Mouse (Mus musculus): ENCODE results near the gene Fgd2. TPM values are rescaled to one million over a fixed set of nuclear protein-coding genes. Genes with fewer than 3 reads are reported as not detected.

Fgd2 gene
- total RNA-seq, 2 experiments from 2014 or later = 3.5 to 4.5 TPM

DNA sequence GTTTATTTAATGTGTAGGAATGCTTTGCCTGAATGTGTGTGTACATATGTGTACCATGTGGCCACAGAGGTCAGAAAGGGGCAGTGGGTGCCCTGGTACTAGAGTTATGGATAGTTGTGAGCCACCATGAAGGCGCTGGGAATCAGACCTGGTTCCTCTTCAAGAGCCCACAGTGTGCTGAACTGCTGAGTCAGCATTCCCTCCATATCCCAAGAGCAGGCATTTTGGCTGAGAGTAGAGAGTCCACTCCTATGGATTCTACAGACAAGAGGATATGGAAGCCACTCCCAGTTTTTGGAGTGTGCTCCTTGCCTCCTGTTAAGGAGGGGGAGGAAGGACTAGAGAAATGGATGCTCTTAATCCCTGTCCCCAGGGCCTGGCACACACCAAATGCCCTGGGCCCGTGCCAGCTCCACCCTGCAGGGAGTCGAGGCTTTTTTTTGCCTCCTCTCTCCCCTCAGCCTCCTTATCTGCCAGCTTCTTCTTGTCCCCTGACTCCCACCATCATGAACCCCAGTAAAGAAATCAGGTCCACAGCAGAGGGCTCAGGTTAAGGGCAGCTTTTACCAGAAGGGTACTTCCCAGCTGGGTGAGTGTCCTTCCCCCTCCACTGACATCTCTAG, 58.2 kb downstream of the Fgd2 start:
- DNase-seq = no peak
- intact Hi-C loops (cut with DNase I) = no loop called here

DNA sequence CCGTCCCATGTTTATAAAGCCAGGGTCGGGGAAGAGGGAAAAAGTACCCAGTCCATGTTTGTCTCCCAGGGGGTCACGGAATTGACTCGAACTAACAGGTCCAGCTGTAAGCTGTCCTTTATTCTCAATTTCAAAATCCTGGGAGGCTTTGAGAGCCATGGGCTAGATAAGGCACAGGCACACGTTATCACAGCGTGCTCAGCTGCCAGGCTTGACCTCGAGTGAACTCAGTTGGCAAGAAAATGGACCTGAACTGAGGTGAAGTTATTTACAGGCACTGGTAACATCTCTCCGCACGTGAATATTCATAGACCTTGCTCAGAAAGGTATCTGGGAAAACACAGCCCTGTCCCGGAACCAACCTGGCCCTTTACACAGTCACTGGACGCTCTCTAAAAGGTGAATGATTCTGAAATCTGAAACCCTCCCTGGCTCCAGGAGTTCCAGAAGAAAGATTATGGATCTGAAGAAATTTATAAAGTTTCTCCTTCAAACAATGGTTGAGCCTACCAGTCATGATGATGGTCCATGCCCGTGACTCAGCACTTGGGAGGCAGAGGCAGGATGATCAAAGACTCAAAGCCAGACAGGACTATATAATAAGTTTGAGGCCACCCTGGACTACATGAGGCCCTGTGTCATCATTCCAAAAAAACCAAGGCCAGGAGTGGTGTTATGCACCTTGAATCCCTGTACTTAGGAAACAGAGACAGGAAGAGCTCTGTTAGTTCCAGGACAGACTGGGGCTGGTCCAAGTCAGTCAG, 59.4 kb downstream of the Fgd2 start:
- peak in 1 of 2 experiments; percentile 49 for DNase-seq
- intact Hi-C loops (cut with DNase I) = no loop called here

DNA sequence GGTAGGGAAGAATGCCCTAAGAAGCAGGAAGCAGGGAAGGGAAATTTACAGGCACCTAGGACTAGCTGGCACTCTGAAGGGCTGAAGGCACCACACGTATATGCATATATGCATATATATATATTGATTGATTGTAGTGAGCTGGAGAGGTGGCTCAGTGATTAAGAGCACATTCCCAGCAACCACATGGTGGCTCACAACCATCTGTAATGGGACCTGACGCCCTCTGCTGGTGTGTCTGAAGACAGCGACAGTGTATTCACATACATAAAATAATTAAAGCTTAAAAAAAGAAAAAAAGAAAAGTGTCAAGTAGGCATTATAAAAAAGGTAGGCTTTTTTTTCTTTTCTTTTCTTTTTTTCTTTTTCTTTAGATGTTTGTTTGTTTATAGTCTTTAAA, 60.6 kb downstream of the Fgd2 start:
- intact Hi-C loops (cut with DNase I) = no loop called here
- DNase-seq = no peak

DNA sequence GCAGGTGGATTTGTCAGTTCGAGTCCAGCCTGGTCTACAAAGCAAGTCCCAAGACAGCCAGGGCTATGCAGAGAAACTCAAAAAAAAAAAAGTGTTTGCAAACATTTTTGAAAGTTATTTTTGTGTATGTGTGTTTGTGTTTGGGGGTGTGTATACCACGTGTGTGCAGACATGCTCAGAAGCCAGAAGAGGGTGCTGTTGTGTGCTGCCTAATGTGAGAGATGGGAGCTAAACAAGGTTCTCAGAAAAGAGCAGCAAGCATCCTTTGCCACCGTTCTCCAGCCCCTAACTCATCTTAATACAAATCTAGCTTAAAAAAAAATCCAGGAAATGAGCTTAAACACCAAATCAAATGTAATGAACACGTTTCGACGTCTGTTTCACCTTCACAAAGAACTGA, 61.6 kb downstream of the Fgd2 start:
- intact Hi-C loops (cut with DNase I) = loop anchor here (2.0 kb wide), 1 partner anchor 14 kb away; no protein-coding TSS in a partner anchor
- DNase-seq = no peak

DNA sequence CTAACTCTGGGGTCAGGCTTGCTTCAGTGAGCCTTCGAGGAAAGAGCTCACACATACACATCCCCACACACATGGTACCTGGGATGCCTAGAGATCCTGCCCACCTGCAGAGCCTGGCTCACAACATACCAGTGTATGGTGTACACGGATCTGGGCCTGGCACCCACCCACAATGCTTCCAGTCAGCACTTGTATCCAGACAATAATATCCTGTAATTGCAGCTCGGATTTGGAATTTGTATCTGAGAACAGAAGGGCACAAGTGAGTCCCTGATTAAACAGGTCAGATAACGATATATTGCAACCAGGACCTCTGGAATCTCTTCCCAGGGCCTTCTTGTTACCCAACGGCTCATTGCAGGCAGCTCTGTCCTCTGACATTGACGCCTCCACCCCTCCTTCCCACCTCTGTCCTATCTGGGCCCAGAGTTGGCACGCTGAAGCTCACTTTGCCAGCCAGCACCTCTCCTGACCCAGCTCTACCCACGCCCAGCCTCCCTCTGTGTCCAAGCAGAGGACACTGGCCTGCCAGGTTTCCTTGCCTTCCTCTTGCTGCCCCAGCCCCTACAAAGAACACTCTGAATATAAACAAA, 62.3 kb downstream of the Fgd2 start:
- intact Hi-C loops (cut with DNase I) = loop anchor here (1.0 to 2.0 kb wide), 2 partner anchors 14 to 34 kb away; no protein-coding TSS in a partner anchor
- DNase-seq = peak; percentile 43 to 57

DNA sequence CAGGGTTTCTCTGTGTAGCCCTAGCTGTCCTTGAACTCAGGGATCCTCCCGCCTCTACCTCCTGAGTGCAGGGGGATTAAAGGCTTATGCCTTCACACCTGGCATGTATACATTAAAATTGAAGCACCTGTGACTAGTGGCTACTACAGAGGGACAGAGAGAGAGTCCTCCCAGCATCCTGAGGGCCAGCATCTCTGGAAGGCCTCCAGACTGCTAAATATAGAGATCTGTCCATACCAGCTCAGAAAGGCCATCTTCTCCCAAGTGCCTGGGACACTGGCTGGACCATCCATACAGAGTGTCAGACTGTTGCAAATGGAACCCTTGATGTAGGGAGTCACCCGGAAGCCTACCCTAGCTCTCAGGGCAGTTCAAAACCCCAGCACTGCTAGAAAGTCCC, 63.3 kb downstream of the Fgd2 start:
- intact Hi-C loops (cut with DNase I) = loop anchor here (1.0 to 2.0 kb wide), 2 partner anchors 13 to 33 kb away; no protein-coding TSS in a partner anchor
- no peak for DNase-seq

- DNase-seq = no peak
- intact Hi-C loops (cut with DNase I) = no loop called here
Observed at GRCm38 (mm10) chr17:29425345-29425744, 64.6 kb downstream of the Fgd2 start.

- intact Hi-C loops (cut with DNase I) = no loop called here
- no peak for DNase-seq
Observed at GRCm38 (mm10) chr17:29428213-29428612, 67.5 kb downstream of the Fgd2 start.

- intact Hi-C loops (cut with DNase I) = no loop called here
- no peak for DNase-seq
Observed at GRCm38 (mm10) chr17:29428826-29429225, 68.1 kb downstream of the Fgd2 start.

Other genes starting within 250 kb of the Fgd2 start
- gene Rab44, start 246.8 kb upstream of the Fgd2 start, total RNA-seq (2021) = under 1 TPM; 0.43 to 0.50 TPM
- 1 to 10 TPM; 2.8 to 4.6 TPM for gene Cpne5, start 122.7 kb upstream of the Fgd2 start, total RNA-seq (2021)
- 10 to 100 TPM; 27.0 to 27.2 TPM for gene Ppil1, start 96.7 kb upstream of the Fgd2 start, total RNA-seq (2021)
- 100 to 1,000 TPM; 228 to 258 TPM for gene BC004004, start 92.1 kb upstream of the Fgd2 start, total RNA-seq (2021)
- 10 to 100 TPM; 35.9 to 42.4 TPM for gene Pi16, start 43.2 kb upstream of the Fgd2 start, total RNA-seq (2021)
- 100 to 1,000 TPM; 201 to 211 TPM for gene Mtch1, start 13.0 kb upstream of the Fgd2 start, total RNA-seq (2021)
- gene Pim1, start 129.8 kb downstream of the Fgd2 start, total RNA-seq (2021) = 10 to 100 TPM; 22.3 to 36.3 TPM
- gene Gm17657, start 188.7 kb downstream of the Fgd2 start, total RNA-seq (2021) = not detected
- gene Tbc1d22b, start 188.9 kb downstream of the Fgd2 start, total RNA-seq (2021) = 10 to 100 TPM; 11.9 to 12.5 TPM
- gene Tmem217, start 191.5 kb downstream of the Fgd2 start, total RNA-seq (2021) = not detected

All from heart, postnatal 36 days (tissue).